Mouse (Mus musculus): ENCODE results near the gene Cga.

- no peak for TF ChIP-seq CTCF (conservative IDR thresholded peaks at IDR 0.05; ENCODE audit: low read length)
- no peak for TF ChIP-seq NANOG (IDR thresholded peaks at IDR 0.05; ENCODE audit: borderline replicate concordance, low read length)
Measured at GRCm38 (mm10) chr4:34907026-34907425, 13.4 kb downstream of the Cga start.
